8 mouse cellular contexts compared by ENCODE assay signal in the genomic region with DNA sequence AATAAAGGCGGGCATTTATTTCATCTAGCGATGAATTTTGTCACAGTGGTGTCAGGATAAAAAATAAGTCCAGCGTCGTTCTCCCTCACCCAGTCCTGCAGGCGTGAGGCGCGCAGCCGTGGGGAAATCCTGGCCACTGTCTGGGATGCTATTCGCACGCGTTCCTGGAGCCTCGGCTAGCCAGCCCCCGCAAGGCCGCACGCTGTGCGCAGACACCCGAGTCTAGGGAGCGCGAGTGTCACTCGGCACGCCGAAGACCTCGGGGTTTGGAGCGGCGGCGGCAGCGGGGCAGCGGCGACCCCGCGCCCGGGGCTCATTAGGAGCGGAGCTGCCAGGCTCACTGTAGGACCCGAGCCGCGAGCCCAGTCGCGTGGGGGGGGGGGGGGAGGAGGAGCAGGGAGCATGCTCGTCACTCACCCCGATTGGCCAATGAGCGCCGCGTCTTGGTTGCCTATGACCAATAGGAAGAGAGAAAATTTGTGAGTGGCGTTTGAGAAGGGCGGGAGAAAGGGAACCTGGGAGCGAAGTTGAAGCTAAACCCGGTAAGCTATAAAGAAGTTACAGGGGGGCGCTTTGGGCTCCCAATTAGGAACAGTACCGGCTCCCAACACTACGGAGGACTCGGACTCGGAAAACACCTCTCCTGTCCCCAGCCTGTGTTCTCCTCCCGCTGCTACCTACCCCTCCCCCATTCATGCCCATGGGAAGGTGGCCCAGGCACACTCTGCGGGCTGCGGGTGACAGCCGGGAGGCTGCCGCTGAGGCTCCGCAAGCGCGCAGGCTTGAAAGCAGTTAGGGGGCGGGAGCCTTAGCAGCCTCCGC. TPM values are rescaled to one million over a fixed set of nuclear protein-coding genes. Genes with fewer than 3 reads are reported as not detected.
A peak's percentile ranks its signal among the peaks of the same experiment; 100 is the strongest.
DNase-seq lines count a peak whose midpoint lies in the region; ATAC-seq and TF ChIP-seq lines count a peak whose summit lies in the region.

A gene (plus strand): TSS at position 585 of the 822 bp plus-strand sequence.

- H3K4me2 ChIP-seq in heart, embryonic 15.5 days: peak within 1 kb of the TSS; percentile 94
- peak within 1 kb of the TSS; percentile 68 for H3K4me2 ChIP-seq in kidney, postnatal 0 days (ENCODE audit: low read length)

- no peaks in the 10 kb centered on the region for H3K36me3 ChIP-seq in ES-E14 (ENCODE audit: control insufficient read depth, insufficient read depth, low read length, poor library complexity, severe bottlenecking)
- H3K36me3 ChIP-seq in heart, embryonic 15.5 days: no peaks in the 10 kb centered on the region
- no peaks in the 10 kb centered on the region for H3K36me3 ChIP-seq in kidney, postnatal 0 days (ENCODE audit: insufficient read depth, low read length)
- H3K36me3 ChIP-seq in splenic B cell, adult 2 months (ENCODE audit: control insufficient read depth, insufficient read depth, low read length, poor library complexity, severe bottlenecking): no peaks in the 10 kb centered on the region

- no peak for DNase-seq in cerebellum, adult 8-10 months
- DNase-seq in ES-E14 (ENCODE audit: low read depth, low spot score): peak; percentile 84
- peak; percentile 94 for DNase-seq in embryo, embryonic 11 days
- peak; percentile 90 for DNase-seq in kidney, postnatal 0 days (ENCODE audit: low spot score)
- peak; percentile 69 to 70 for DNase-seq in lung, postnatal 4 days
- DNase-seq in splenic B cell, adult 2 months (ENCODE audit: low read depth, low spot score): peak; percentile 56

- peaks cover 94% of the 10 kb centered on the region for H3K27me3 ChIP-seq in heart, embryonic 15.5 days
- peaks cover 62% of the 10 kb centered on the region for H3K27me3 ChIP-seq in kidney, postnatal 0 days (ENCODE audit: insufficient read depth, low read length)
- H3K27me3 ChIP-seq in splenic B cell, adult 2 months (ENCODE audit: control insufficient read depth, insufficient read depth, low read length, poor library complexity, severe bottlenecking): peaks cover 2% of the 10 kb centered on the region

- H3K9me3 ChIP-seq in ES-E14 (ENCODE audit: control insufficient read depth, insufficient read depth, low read depth, low read length): no peaks in the 10 kb centered on the region
- no peaks in the 10 kb centered on the region for H3K9me3 ChIP-seq in heart, embryonic 15.5 days (replicated peaks)
- H3K9me3 ChIP-seq in kidney, postnatal 0 days (replicated peaks; ENCODE audit: low read length): no peaks in the 10 kb centered on the region

- no peaks in the 10 kb centered on the region for H3K4me1 ChIP-seq in ES-E14 (ENCODE audit: control insufficient read depth in 2 of 2, insufficient read depth in 2 of 2, low read length in 2 of 2, poor library complexity in 1 of 2)
- peaks cover 26% of the 10 kb centered on the region for H3K4me1 ChIP-seq in heart, embryonic 15.5 days (replicated peaks)
- 0 out of 2 replicates have a peak, but pooled peaks cover 4% of the 10 kb centered on the region for H3K4me1 ChIP-seq in kidney, postnatal 0 days (replicated peaks; ENCODE audit: insufficient read depth, low read length)

- peak within 1 kb of the TSS; percentile 58 to 59 for H3K4me3 ChIP-seq in ES-E14 (ENCODE audit: insufficient read depth in 1 of 2, low read depth in 1 of 2, low read length in 2 of 2, poor library complexity in 1 of 2, severe bottlenecking in 1 of 2)
- peak within 1 kb of the TSS; percentile 56 for H3K4me3 ChIP-seq in heart, embryonic 15.5 days
- peak within 1 kb of the TSS; percentile 53 for H3K4me3 ChIP-seq in kidney, postnatal 0 days (replicated peaks; ENCODE audit: low read depth, low read length)

- peak; percentile 77 for ATAC-seq in cerebellum, adult (ENCODE audit: insufficient number of reproducible peaks, low FRiP score, low TSS enrichment)
- ATAC-seq in heart, embryonic 15.5 days (replicated peaks; ENCODE audit: insufficient number of reproducible peaks, insufficient read depth, low FRiP score, low read depth): peak; percentile 87
- ATAC-seq in kidney, postnatal 0 days (replicated peaks; ENCODE audit: low FRiP score, low read depth): peak; percentile 90

- in situ Hi-C loops in ES-E14 (cut with MboI; ENCODE audit: low sequenced_read_pairs in 2 of 2, unreplicated experiment in 2 of 2): no loop called here

- no peak within 1 kb of the TSS for H3K27ac ChIP-seq in ES-E14 (ENCODE audit: insufficient read depth, low read depth, low read length, poor library complexity, severe bottlenecking)
- no peak within 1 kb of the TSS for H3K27ac ChIP-seq in heart, embryonic 15.5 days
- peak within 1 kb of the TSS; percentile 85 for H3K27ac ChIP-seq in kidney, postnatal 0 days

- WGBS in heart, embryonic 15.5 days: under 1% methylated on average over 57 of the region's 62 CpGs
- WGBS in kidney, postnatal 0 days: under 1% methylated on average over 60 of the region's 62 CpGs

- H3K9ac ChIP-seq in ES-E14 (ENCODE audit: insufficient read depth, low read depth, low read length, poor library complexity, severe bottlenecking): no peak within 1 kb of the TSS; the same call in 1 of the 2 replicates
- no peak within 1 kb of the TSS; the same call in 1 of the 2 replicates for H3K9ac ChIP-seq in heart, embryonic 15.5 days
- peak within 1 kb of the TSS; percentile 77 for H3K9ac ChIP-seq in kidney, postnatal 0 days (ENCODE audit: low read depth, low read length)

- TF ChIP-seq CTCF in kidney, postnatal 0 days (IDR thresholded peaks at IDR 0.05; ENCODE audit: low read depth): no peak

TF ChIP-seq in ES-E14, 5 proteins besides CTCF, POLR2A, EP300 and RAD21:
- peak; percentile 81; the same call in 1 of the 2 replicates for TF ChIP-seq CHD2 (IDR thresholded peaks at IDR 0.05; ENCODE audit: low read depth, low read length)
- no peak for TF ChIP-seq ZNF384 (IDR thresholded peaks at IDR 0.05; ENCODE audit: low read depth, low read length)
TF ChIP-seq in ES-E14: peak in this region for 1.

RNA-seq across cellular contexts. Expression of the gene that starts here (rescaled TPM):
- 0.11 and 0.13 TPM in 2 replicates for total RNA-seq in ES-E14 (2012; rRNA removed)
- polyA plus RNA-seq in heart, embryonic 15.5 days (2015; fragmentation: Nextera tagmentation; extraction: Ambion mirVana): not detected in 2 replicates
- 9.5 TPM in 2 replicates for polyA plus RNA-seq in kidney, postnatal 0 days (2015; fragmentation: Nextera tagmentation; extraction: Ambion mirVana)

Comparison
In these comparisons a context has a peak if more than half of its experiments do, and no peak if none do; other contexts are left out.
1. RNA of the gene that starts here (polyA plus RNA-seq): 9.5 TPM in kidney, postnatal 0 days; not detected in heart, embryonic 15.5 days; every median in the first group is over 10 times any median in the second.
2. Peak in DNase-seq and H3K4me3 ChIP-seq in ES-E14; RNA of the gene not detected or under 1 TPM.
3. Peak in ATAC-seq, H3K4me3 ChIP-seq and H3K4me2 ChIP-seq in heart, embryonic 15.5 days; RNA of the gene not detected or under 1 TPM.
4. Peak in every context shown above with its lines, with median percentiles within 50 percentile points of each other: ATAC-seq and H3K4me3 ChIP-seq.